Mouse (Mus musculus): Measurements from ENCODE around the gene Adamts6.

DNA sequence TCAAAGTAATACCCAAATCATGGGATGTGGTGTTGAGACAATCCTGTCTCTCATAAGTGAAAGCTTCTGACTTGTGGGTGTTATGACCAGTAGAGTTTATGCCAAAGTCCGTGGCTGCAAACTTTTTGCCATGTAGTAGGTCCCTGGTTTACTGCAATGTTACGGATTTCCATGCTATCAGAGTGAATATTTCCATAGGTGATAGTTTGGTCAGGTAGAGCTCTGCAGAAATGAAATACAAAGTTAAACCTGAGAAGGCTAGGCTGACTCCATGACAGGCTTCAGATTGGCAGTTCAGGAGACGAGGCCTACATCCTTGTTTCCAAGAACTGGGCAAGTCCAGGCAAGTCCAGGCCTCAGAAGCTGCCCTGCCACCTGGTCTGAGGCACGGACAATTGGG is 232.3 kb downstream of the Adamts6 start:
- no peak for TF ChIP-seq CTCF (IDR thresholded peaks at IDR 0.05; ENCODE audit: control insufficient read depth, insufficient read depth, insufficient read length)
- no peak for TF ChIP-seq MAX (IDR thresholded peaks at IDR 0.05)
- TF ChIP-seq FOSL1 (IDR thresholded peaks at IDR 0.05; ENCODE audit: insufficient read depth, low read length, poor library complexity, severe bottlenecking) = no peak
- TF ChIP-seq USF1 (IDR thresholded peaks at IDR 0.05; ENCODE audit: low read depth) = no peak
